Mouse (Mus musculus): ENCODE results near the gene Aars2.

- TF ChIP-seq POLR2A (IDR thresholded peaks at IDR 0.05; ENCODE audit: borderline replicate concordance, control insufficient read depth, low read depth, low read length), result no peak
- TF ChIP-seq CTCF (IDR thresholded peaks at IDR 0.05; ENCODE audit: control insufficient read depth, insufficient read depth, low read length), result no peak
Observed at GRCm38 (mm10) chr17:45474669-45475465, 31.8 kb upstream of the Aars2 start, which contains the start of gene Spats1.

All from bone marrow, adult 2 months (tissue).